Mouse (Mus musculus): ENCODE measurements around the gene Aicda. TPM values are rescaled to one million over a fixed set of nuclear protein-coding genes. Genes with fewer than 3 reads are reported as not detected.
A peak's percentile ranks its signal among the peaks of the same experiment; 100 is the strongest.

The Aicda gene
- total and polyA plus RNA-seq, 3 experiments: 5.4 to 41.1 (median 33.3) TPM

GRCm38 (mm10) chr6:122532883-122533302 is 20.7 kb upstream of the Aicda start:
- TF ChIP-seq KAT2A (IDR thresholded peaks at IDR 0.05; ENCODE audit: insufficient replicate concordance, low read length) (no peak), MAX (IDR thresholded peaks at IDR 0.05; ENCODE audit: low read length) (no peak), SMC3 (IDR thresholded peaks at IDR 0.05; ENCODE audit: low read depth, low read length) (no peak), IRF4 (IDR thresholded peaks at IDR 0.05; ENCODE audit: low read depth, low read length) (peak; percentile 89), CHD1 (IDR thresholded peaks at IDR 0.05; ENCODE audit: low read depth, low read length) (no peak), MXI1 (IDR thresholded peaks at IDR 0.05; ENCODE audit: low read depth, low read length) (no peak), CTCF (conservative IDR thresholded peaks at IDR 0.05 in 1 of 2, IDR thresholded peaks at IDR 0.05 in 1 of 2; ENCODE audit: low read depth in 2 of 2, low read length in 2 of 2) (no peak), NELFE (IDR thresholded peaks at IDR 0.05; ENCODE audit: low read depth, low read length) (no peak), SIN3A (IDR thresholded peaks at IDR 0.05; ENCODE audit: low read length) (no peak), PAX5 (IDR thresholded peaks at IDR 0.05; ENCODE audit: low read length) (no peak), MEF2A (IDR thresholded peaks at IDR 0.05; ENCODE audit: borderline replicate concordance, low read depth, low read length) (peak; percentile 51; the same call in 1 of the 2 replicates), ELF1 (IDR thresholded peaks at IDR 0.05; ENCODE audit: low read depth, low read length) (no peak), POLR2A (IDR thresholded peaks at IDR 0.05; ENCODE audit: low read depth, low read length) (no peak), ZNF384 (IDR thresholded peaks at IDR 0.05; ENCODE audit: low read depth, low read length) (peak; percentile 29; the same call in 1 of the 2 replicates), RCOR1 (conservative IDR thresholded peaks at IDR 0.05; ENCODE audit: low read depth, low read length) (no peak), ZMIZ1 (IDR thresholded peaks at IDR 0.05; ENCODE audit: low read depth, low read length) (no peak), E2F4 (IDR thresholded peaks at IDR 0.05; ENCODE audit: insufficient replicate concordance, low read depth, low read length) (no peak), MAZ (IDR thresholded peaks at IDR 0.05; ENCODE audit: low read depth, low read length) (no peak), MAFK (IDR thresholded peaks at IDR 0.05; ENCODE audit: insufficient replicate concordance, low read length) (peak; percentile 61; the same call in 1 of the 2 replicates), HCFC1 (IDR thresholded peaks at IDR 0.05; ENCODE audit: low read depth, low read length) (no peak), USF1 (IDR thresholded peaks at IDR 0.05; ENCODE audit: low read depth, low read length) (no peak), BHLHE40 (IDR thresholded peaks at IDR 0.05; ENCODE audit: low read depth, low read length) (peak; percentile 67), GABPA (IDR thresholded peaks at IDR 0.05; ENCODE audit: insufficient replicate concordance, low read depth, low read length) (no peak), USF2 (conservative IDR thresholded peaks at IDR 0.05; ENCODE audit: low read depth, low read length) (no peak), ZKSCAN1 (IDR thresholded peaks at IDR 0.05; ENCODE audit: borderline replicate concordance, low read depth, low read length) (no peak), NRF1 (IDR thresholded peaks at IDR 0.05; ENCODE audit: low read depth, low read length) (no peak), EP300 (IDR thresholded peaks at IDR 0.05; ENCODE audit: low read length) (peak; percentile 80), MYC (IDR thresholded peaks at IDR 0.05; ENCODE audit: low read depth, low read length) (no peak), ETS1 (conservative IDR thresholded peaks at IDR 0.05; ENCODE audit: low read depth, low read length) (peak; percentile 81), TCF12 (IDR thresholded peaks at IDR 0.05; ENCODE audit: low read depth, low read length) (peak; percentile 79), ZC3H11A (IDR thresholded peaks at IDR 0.05; ENCODE audit: low read depth, low read length) (no peak), JUN (IDR thresholded peaks at IDR 0.05; ENCODE audit: insufficient read depth, low read depth, low read length) (no peak), TBP (conservative IDR thresholded peaks at IDR 0.05; ENCODE audit: low read depth, low read length) (0 out of 2 replicates have a peak, but pooled peaks have one; percentile 19), POLR2AphosphoS2 (IDR thresholded peaks at IDR 0.05; ENCODE audit: low read depth, low read length) (no peak), JUND (conservative IDR thresholded peaks at IDR 0.05; ENCODE audit: low read depth, low read length) (peak; percentile 70), CHD2 (IDR thresholded peaks at IDR 0.05; ENCODE audit: low read length) (no peak), UBTF (IDR thresholded peaks at IDR 0.05; ENCODE audit: low read depth, low read length) (no peak)
- Histone ChIP-seq H3K36me3 (replicated peaks in 1 of 2; ENCODE audit: control insufficient read depth in 1 of 2, insufficient read depth in 1 of 2, low read length in 1 of 2) (no peaks in the 10 kb centered on the region), H3K27ac (ENCODE audit: insufficient read depth, low read depth) (no peak overlapping the region), H3K9ac (ENCODE audit: insufficient read depth, low read depth) (no peak overlapping the region), H3K9me3 (replicated peaks; ENCODE audit: low read length) (peaks cover 3% of the 10 kb centered on the region), H3K4me1 (ENCODE audit: control insufficient read depth in 1 of 2, insufficient read depth in 2 of 2) (peaks cover 8 to 44% of the 10 kb centered on the region in 2 experiments), H3K4me3 (replicated peaks in 1 of 3; ENCODE audit: low read depth in 2 of 3, low read length in 2 of 3, poor library complexity in 1 of 3) (no peak overlapping the region), H3K27me3 (replicated peaks) (peaks cover 2% of the 10 kb centered on the region), H3K4me2 (ENCODE audit: insufficient read depth, low read depth, poor library complexity, severe bottlenecking) (peak overlapping the region; percentile 93), H3K79me2 (replicated peaks; ENCODE audit: control insufficient read depth, extremely low read depth, insufficient read depth, poor library complexity, severe bottlenecking) (no peaks in the 10 kb centered on the region)
- in situ Hi-C loops (cut with MboI; ENCODE audit: low pct_ligation_motif_present, low pct_unique_long_range_greater_than_20kb, low sequenced_read_pairs) (no loop called here), dilution Hi-C loops (cut with MboI; ENCODE audit: extremely low pct_ligation_motif_present, extremely low pct_unique_long_range_greater_than_20kb, low sequenced_read_pairs) (no loop called here)
- DNase-seq (ENCODE audit: extremely low read depth): peak; percentile 92

Data from CH12.LX (cell line).